Mouse (Mus musculus): ENCODE data around the gene Wwox. TPM values are rescaled to one million over a fixed set of nuclear protein-coding genes. Genes with fewer than 3 reads are reported as not detected.
A peak's percentile ranks its signal among the peaks of the same experiment; 100 is the strongest.

Wwox gene
- polyA plus RNA-seq, 1 experiment from 2014 or later = 11.6 TPM

GRCm38 (mm10) chr8:115375361-115376047 is 936.0 kb downstream of the Wwox start:
- no peak overlapping the region for H3K4me3 ChIP-seq (ENCODE audit: low read depth, low read length)
- H3K36me3 ChIP-seq (ENCODE audit: insufficient read depth, low read length) = no peaks in the 10 kb centered on the region
- no peak overlapping the region for H3K4me2 ChIP-seq (replicated peaks; ENCODE audit: low read depth, low read length)
- no peaks in the 10 kb centered on the region for H3K27me3 ChIP-seq (replicated peaks; ENCODE audit: insufficient read depth, low read length)
- H3K27ac ChIP-seq (ENCODE audit: low read length) = no peak overlapping the region
- 43% methylated on average over 8 of the region's 8 CpGs for WGBS
- H3K4me1 ChIP-seq (ENCODE audit: insufficient read depth, low read depth, low read length) = peaks cover 12% of the 10 kb centered on the region; the same call in 1 of the 2 replicates
- TF ChIP-seq EP300 (IDR thresholded peaks at IDR 0.05) (no peak), CTCF (IDR thresholded peaks at IDR 0.05) (no peak)
- DNase-seq (ENCODE audit: low spot score) (peak; percentile 76), ATAC-seq (0 out of 2 replicates have a peak, but pooled peaks have one; percentile 28)
- H3K9me3 ChIP-seq (ENCODE audit: low read length) = no peaks in the 10 kb centered on the region
- H3K9ac ChIP-seq (replicated peaks; ENCODE audit: low read depth) = no peak overlapping the region

GRCm38 (mm10) chr8:115377321-115377720 is 937.9 kb downstream of the Wwox start:
- DNase-seq (ENCODE audit: low spot score) (peak; percentile 14), ATAC-seq (no peak)
- 32% methylated on average over 4 of the region's 4 CpGs for WGBS
- H3K9ac ChIP-seq (replicated peaks; ENCODE audit: low read depth) = no peak overlapping the region
- peaks cover 12% of the 10 kb centered on the region; the same call in 1 of the 2 replicates for H3K4me1 ChIP-seq (ENCODE audit: insufficient read depth, low read depth, low read length)
- TF ChIP-seq CTCF (IDR thresholded peaks at IDR 0.05) (no peak), EP300 (IDR thresholded peaks at IDR 0.05) (no peak)
- no peak overlapping the region for H3K27ac ChIP-seq (ENCODE audit: low read length)
- no peak overlapping the region for H3K4me3 ChIP-seq (ENCODE audit: low read depth, low read length)
- no peaks in the 10 kb centered on the region; the same call in 1 of the 2 replicates for H3K9me3 ChIP-seq (ENCODE audit: low read length)
- H3K4me2 ChIP-seq (replicated peaks; ENCODE audit: low read depth, low read length) = no peak overlapping the region
- H3K36me3 ChIP-seq (ENCODE audit: insufficient read depth, low read length) = no peaks in the 10 kb centered on the region
- no peaks in the 10 kb centered on the region for H3K27me3 ChIP-seq (replicated peaks; ENCODE audit: insufficient read depth, low read length)

- H3K9me3 ChIP-seq (ENCODE audit: low read length) = no peaks in the 10 kb centered on the region; the same call in 1 of the 2 replicates
- DNase-seq (ENCODE audit: low spot score) = no peak
- H3K4me2 ChIP-seq (replicated peaks; ENCODE audit: low read depth, low read length) = no peak overlapping the region
- no peaks in the 10 kb centered on the region for H3K36me3 ChIP-seq (ENCODE audit: insufficient read depth, low read length)
- H3K27ac ChIP-seq (ENCODE audit: low read length) = no peak overlapping the region
- 74% methylated on average over 4 of the region's 4 CpGs for WGBS
- TF ChIP-seq CTCF (IDR thresholded peaks at IDR 0.05) = no peak
- TF ChIP-seq EP300 (IDR thresholded peaks at IDR 0.05) = no peak
- H3K4me3 ChIP-seq (ENCODE audit: low read depth, low read length) = no peak overlapping the region
- no peak overlapping the region for H3K9ac ChIP-seq (replicated peaks; ENCODE audit: low read depth)
- ATAC-seq = no peak
- peaks cover 9% of the 10 kb centered on the region; the same call in 1 of the 2 replicates for H3K4me1 ChIP-seq (ENCODE audit: insufficient read depth, low read depth, low read length)
- no peaks in the 10 kb centered on the region for H3K27me3 ChIP-seq (replicated peaks; ENCODE audit: insufficient read depth, low read length)
Observed at GRCm38 (mm10) chr8:115380017-115380416, 940.6 kb downstream of the Wwox start.

- Histone ChIP-seq H3K4me3 (ENCODE audit: low read depth, low read length) (no peak overlapping the region), H3K36me3 (ENCODE audit: insufficient read depth, low read length) (no peaks in the 10 kb centered on the region), H3K9me3 (ENCODE audit: low read length) (no peaks in the 10 kb centered on the region), H3K27me3 (replicated peaks; ENCODE audit: insufficient read depth, low read length) (no peaks in the 10 kb centered on the region), H3K9ac (replicated peaks; ENCODE audit: low read depth) (no peak overlapping the region), H3K4me1 (ENCODE audit: insufficient read depth, low read depth, low read length) (no peaks in the 10 kb centered on the region), H3K27ac (ENCODE audit: low read length) (no peak overlapping the region), H3K4me2 (replicated peaks; ENCODE audit: low read depth, low read length) (no peak overlapping the region)
- DNase-seq (ENCODE audit: low spot score) (no peak), ATAC-seq (no peak)
- 83% methylated on average over 5 of the region's 5 CpGs for WGBS
- TF ChIP-seq CTCF (IDR thresholded peaks at IDR 0.05) (no peak), EP300 (IDR thresholded peaks at IDR 0.05) (no peak)
Observed at GRCm38 (mm10) chr8:115390921-115391504, 951.6 kb downstream of the Wwox start.

GRCm38 (mm10) chr8:115395840-115396239 is 956.4 kb downstream of the Wwox start:
- H3K4me1 ChIP-seq (ENCODE audit: insufficient read depth, low read depth, low read length) = no peaks in the 10 kb centered on the region
- DNase-seq (ENCODE audit: low spot score) = peak; percentile 30
- 67% methylated on average over 5 of the region's 5 CpGs for WGBS
- no peaks in the 10 kb centered on the region for H3K27me3 ChIP-seq (replicated peaks; ENCODE audit: insufficient read depth, low read length)
- H3K9me3 ChIP-seq (ENCODE audit: low read length) = no peaks in the 10 kb centered on the region
- H3K4me2 ChIP-seq (replicated peaks; ENCODE audit: low read depth, low read length) = no peak overlapping the region
- H3K9ac ChIP-seq (replicated peaks; ENCODE audit: low read depth) = no peak overlapping the region
- H3K27ac ChIP-seq (ENCODE audit: low read length) = no peak overlapping the region
- no peak for ATAC-seq
- H3K4me3 ChIP-seq (ENCODE audit: low read depth, low read length) = no peak overlapping the region
- TF ChIP-seq EP300 (IDR thresholded peaks at IDR 0.05) (no peak), CTCF (IDR thresholded peaks at IDR 0.05) (peak; percentile 68)
- no peaks in the 10 kb centered on the region for H3K36me3 ChIP-seq (ENCODE audit: insufficient read depth, low read length)

GRCm38 (mm10) chr8:115397981-115398380 is 958.5 kb downstream of the Wwox start:
- Histone ChIP-seq H3K4me3 (ENCODE audit: low read depth, low read length) (no peak overlapping the region), H3K36me3 (ENCODE audit: insufficient read depth, low read length) (no peaks in the 10 kb centered on the region), H3K4me2 (replicated peaks; ENCODE audit: low read depth, low read length) (no peak overlapping the region), H3K9me3 (ENCODE audit: low read length) (no peaks in the 10 kb centered on the region), H3K9ac (replicated peaks; ENCODE audit: low read depth) (no peak overlapping the region), H3K27me3 (replicated peaks; ENCODE audit: insufficient read depth, low read length) (no peaks in the 10 kb centered on the region), H3K27ac (ENCODE audit: low read length) (no peak overlapping the region), H3K4me1 (ENCODE audit: insufficient read depth, low read depth, low read length) (no peaks in the 10 kb centered on the region)
- WGBS = 75% methylated on average over 3 of the region's 3 CpGs
- TF ChIP-seq CTCF (IDR thresholded peaks at IDR 0.05) (no peak), EP300 (IDR thresholded peaks at IDR 0.05) (no peak)
- no peak for ATAC-seq
- DNase-seq (ENCODE audit: low spot score) = peak; percentile 30

All from lung, postnatal 0 days (tissue).